Mouse (Mus musculus) 3T3-L1 (cell line): ENCODE measurements around the gene Pi4k2a.

Experiments used
- DNase-seq: peaks from one replicate; pipeline ENCODE4 v3.0.0-alpha.2; 2015; ENCODE audit warnings: low read depth, low spot score

The Pi4k2a gene

GRCm38 (mm10) chr19:42164188-42164587 lies 73.9 kb downstream of the Pi4k2a start:
- no peak for DNase-seq

GRCm38 (mm10) chr19:42166130-42166529 lies 75.9 kb downstream of the Pi4k2a start:
- peak; percentile 96 for DNase-seq

- DNase-seq, result peak; percentile 73
These were observed 76.5 kb downstream of the Pi4k2a start for GRCm38 (mm10) chr19:42166766-42167165.

- no peak for DNase-seq
These were observed 77.2 kb downstream of the Pi4k2a start for GRCm38 (mm10) chr19:42167489-42167888.

GRCm38 (mm10) chr19:42169322-42169975 lies 79.2 kb downstream of the Pi4k2a start:
- peak; percentile 29 for DNase-seq

- DNase-seq, result peak; percentile 90
These were observed 80.0 kb downstream of the Pi4k2a start for GRCm38 (mm10) chr19:42170025-42170969.
